Mouse (Mus musculus) kidney, postnatal 14 days (tissue): ENCODE measurements at regions not wholly inside any gene's neighbourhood (a gene's known extent, or its start where the extent isn't known, plus 50 kb on each side); places are given as distances from the start of the nearest gene placed in this dataset.
A peak's percentile ranks its signal among the peaks of the same experiment; 100 is the strongest.

Experiments used
- DNase-seq: peaks from one replicate; pipeline ENCODE4 v3.0.0; 2022; ENCODE audit warnings: mixed read lengths

- DNase-seq, result no peak
These were observed 1004.7 kb upstream of the A1bg start for GRCm38 (mm10) chr15:61927385-61928120.

DNA sequence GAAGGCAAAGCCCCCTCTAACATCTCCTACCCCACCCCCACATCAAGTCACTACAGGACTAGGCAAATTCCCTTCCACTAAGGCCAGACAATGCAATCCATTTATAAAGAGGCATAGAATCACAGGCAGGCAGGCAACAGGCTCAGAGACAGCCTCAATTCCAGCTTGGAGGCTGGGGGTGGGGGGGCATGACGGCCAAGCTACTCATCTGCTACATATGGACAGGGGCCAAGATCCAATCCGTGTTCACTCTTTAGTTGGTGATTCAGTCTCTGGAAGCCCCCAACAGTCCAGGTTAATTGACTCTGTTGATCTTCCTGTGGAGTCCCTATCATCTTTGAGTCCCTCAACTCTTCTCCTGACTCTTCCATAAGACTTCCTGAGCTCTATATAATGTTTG is 997.2 kb upstream of the A1bg start:
- DNase-seq, result no peak

DNA sequence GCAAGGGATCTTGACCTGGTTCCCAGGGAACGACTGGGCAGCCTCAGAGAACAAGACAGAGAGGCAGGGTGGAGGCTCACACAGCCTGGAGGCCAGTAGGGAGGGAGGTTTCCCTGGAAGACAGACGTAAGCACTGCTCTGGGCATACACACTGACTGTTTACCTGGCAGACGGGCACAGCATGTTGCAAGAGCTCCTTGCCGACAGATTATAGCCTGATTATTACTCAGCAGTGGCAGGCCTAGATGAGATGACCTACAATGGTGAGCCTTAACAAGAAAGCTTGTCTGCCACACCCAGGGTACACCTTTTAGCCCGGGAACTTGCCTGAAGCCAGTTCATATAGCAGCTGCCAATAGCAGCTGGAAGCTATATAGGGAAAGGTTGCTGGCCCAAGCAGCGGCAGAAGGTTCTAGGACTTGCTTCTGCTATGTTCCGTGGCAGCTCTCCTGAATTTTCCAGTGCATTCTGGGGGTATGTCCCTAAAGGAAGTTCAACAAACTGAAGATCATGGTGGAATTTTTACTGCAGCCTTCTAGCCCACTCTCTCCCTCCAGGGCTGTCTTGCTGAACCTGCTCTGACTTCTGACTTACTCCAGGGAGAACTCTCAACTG is 990.8 kb upstream of the A1bg start:
- no peak for DNase-seq

- DNase-seq, result no peak
These were observed 982.5 kb upstream of the A1bg start for GRCm38 (mm10) chr15:61905165-61905845.

DNA sequence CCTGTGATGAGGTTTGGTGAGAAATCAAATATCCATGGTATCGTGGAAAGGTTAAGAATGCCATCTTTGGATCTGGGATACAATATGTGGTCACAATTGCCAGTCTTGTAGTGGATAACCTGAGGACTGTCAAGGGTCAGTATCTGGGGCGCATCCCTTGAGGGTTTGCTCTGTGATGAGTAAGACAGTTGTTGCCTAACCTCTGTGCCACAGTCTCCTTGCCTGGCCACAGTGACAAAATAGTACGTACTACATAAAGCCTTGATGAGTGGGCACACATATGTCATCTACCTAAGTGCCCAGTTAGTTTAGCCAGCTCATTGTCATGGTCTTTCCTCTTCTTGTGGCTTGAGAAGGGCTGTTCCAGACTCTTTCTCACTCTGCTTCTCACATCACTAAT is 977.0 kb upstream of the A1bg start:
- DNase-seq, result no peak

DNA sequence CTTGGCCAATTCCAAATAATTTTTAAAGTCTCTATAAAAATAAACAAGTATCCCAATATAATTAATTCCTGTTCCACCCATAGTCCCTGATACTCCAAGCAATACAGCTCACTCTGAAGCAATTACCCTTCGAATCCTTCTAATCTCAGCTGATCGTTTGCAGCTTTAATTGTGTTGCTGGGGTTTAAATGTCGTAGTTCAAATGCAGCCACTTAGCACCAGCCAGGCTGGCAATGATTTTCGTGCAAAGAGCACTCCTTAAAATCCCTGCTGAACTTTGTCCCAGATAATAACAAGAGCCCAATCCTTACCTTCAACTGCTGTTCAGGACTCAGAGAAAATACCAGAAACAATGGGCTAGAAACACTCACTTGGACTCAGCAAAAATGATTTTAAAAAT is 974.8 kb upstream of the A1bg start:
- DNase-seq, result no peak

DNA sequence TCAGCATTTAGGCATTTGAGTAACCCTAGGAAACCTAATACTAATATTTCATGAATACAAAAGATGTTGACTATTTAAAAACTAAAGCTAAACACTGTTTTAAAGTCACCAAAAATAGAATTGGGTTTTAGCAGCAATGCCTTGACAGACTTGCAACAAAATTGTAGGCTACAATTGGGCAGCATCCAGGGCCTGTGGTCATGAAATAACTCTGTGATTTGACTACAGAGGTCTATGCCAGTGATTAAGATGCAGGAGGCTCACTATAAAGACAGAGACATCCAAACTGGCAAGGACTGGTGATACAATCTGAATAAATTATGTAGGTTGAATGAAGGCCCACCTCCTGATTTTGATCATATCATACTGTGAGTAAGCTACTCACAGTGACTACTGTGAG is 967.5 kb upstream of the A1bg start:
- no peak for DNase-seq

GRCm38 (mm10) chr15:61888569-61889326 is 965.9 kb upstream of the A1bg start:
- no peak for DNase-seq

- no peak for DNase-seq
These were observed 956.6 kb upstream of the A1bg start for GRCm38 (mm10) chr15:61879408-61879807.

- DNase-seq, result no peak
These were observed 950.2 kb upstream of the A1bg start for GRCm38 (mm10) chr15:61873047-61873446.

DNA sequence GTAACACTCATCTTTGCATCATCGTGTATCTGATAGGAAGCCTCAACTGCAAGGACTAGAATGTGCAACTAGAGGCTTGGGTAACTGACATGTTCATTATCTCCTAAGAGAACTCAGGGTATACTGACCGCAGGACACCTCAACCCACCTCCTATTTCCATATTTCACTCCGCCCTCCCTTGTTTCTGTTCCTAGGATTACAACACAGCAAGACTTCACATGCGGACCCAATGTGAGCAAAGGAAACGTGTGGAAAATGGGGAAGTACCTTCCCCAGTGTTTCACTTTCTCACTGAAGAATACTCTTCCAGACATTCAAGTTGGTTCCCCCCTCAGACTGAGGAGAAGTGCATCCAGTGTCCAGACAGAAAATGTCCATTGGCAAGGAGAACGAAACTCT is 937.9 kb upstream of the A1bg start:
- no peak for DNase-seq

- DNase-seq, result no peak
These were observed 933.1 kb upstream of the A1bg start for GRCm38 (mm10) chr15:61855880-61856279.

DNA sequence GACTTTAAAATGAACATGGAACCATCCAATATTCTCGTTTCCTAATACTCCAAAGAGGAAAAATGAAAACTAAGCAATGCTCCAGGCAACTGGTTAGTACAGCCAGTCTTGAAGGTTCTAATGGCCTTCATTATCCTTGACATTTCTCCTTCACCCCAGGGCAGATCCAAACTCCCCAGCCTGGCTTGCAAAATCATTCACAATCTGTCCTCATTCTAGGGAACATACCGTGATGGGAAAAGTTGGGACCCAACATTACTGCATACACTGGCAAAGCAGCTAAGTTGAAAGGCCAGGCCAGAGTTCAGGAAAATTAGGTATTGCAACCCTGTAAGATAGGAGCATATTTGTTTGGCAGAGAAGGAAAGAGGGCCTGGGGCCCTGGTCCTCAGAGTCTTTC is 889.9 kb upstream of the A1bg start:
- DNase-seq, result no peak

GRCm38 (mm10) chr15:61805379-61805778 is 882.6 kb upstream of the A1bg start:
- DNase-seq, result no peak

GRCm38 (mm10) chr15:61800155-61800554 is 877.3 kb upstream of the A1bg start:
- DNase-seq, result no peak

- no peak for DNase-seq
These were observed 875.0 kb upstream of the A1bg start for GRCm38 (mm10) chr15:61797827-61798226.

- no peak for DNase-seq
These were observed 871.7 kb upstream of the A1bg start for GRCm38 (mm10) chr15:61794506-61794905.

DNA sequence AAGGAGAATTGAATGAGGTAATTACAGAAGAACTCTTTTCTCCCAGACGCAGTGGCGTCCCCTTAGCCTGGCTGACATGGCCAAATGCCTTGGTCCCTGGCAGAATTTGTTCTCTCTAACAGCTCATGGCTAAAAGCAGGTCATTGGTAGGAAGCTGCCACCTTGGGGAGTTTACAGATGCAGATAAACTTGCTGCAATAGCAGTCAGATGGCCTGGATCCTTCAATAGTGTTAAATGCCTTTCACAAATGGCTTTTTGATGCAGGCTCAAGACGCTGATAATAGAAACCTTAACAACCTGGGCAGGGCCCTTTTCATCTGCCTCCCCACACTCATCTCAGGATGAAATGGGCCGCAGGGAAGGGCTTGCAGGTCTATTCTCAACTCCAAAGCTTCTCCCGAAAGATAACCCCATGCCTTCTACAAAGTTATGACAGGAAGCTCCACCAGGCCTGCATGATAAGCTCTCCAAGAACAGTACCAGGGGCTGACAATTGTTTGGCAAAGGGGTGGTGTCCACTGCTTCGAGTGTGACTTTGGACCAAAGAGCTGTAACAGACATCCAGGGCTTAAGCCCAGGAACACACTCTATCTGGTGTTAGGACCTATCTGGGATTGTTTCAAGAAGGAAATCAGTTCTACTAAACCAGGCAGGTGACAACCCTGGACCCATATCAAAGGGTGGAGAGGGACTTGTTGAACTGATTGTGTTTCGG is 867.2 kb upstream of the A1bg start:
- no peak for DNase-seq

DNA sequence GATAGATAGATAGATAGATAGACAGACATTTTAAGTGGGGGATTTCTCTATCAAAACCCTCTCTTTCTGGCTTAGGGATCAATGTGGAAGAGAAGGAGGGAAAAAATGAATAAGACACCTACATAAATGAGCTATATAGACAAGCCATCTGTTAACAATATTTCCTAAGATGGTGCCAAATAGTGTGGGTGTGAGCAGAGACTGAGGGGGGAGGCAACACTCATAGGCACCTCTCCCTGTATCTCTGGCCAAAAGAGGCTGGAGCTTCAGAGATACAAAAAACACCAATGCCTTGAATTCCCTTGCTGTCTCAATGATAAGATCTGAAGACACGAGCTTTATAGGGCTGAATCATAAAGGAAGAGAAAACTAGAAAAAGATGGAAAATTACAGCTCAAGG is 864.2 kb upstream of the A1bg start:
- DNase-seq, result no peak

GRCm38 (mm10) chr15:61781531-61781930 is 858.7 kb upstream of the A1bg start:
- DNase-seq, result no peak

GRCm38 (mm10) chr15:61772996-61773395 is 850.2 kb upstream of the A1bg start:
- DNase-seq, result no peak

DNA sequence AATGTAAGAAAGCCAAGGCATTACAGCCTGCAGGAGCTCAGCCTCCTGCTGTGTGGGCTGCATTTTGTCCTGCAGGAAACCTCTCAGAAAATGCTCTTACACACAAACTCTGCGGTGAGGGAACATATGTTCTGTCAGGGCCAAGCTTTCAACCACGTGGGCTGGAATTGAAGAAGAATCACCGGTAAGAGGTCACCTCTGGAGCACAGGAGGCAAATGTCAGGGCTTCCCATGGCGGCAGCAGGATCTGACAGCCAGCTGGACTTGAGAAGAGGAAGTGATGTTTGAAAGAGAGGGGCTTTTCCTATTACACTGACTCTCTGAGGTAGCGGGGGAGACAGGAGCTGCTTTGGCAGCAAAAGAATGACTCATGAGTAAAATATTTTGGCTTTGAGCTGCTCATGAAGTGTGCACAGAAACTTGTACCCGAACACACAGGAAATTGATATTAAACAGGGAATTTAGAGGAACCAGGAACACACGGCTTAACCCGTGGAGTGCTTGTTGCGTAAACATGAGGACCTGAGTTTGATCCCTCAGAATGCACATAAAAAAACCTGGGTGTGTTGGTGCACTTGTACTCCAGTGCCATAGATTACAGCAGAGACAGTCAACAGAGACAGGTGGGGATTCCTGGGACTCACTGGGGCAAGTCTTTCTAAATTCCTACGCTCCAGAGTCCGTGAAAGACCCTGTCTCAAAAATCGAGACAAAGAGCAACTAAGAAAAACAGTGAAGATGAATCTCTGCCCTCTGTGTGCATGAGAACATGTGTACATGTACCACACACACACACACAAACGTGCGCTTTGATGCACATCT is 848.1 kb upstream of the A1bg start:
- peak; percentile 39 for DNase-seq
